Mouse (Mus musculus) spleen, adult 12 weeks (tissue): ENCODE results near the gene Clnk.

ENCODE experiments used
- DNase-seq: peaks from one replicate; pipeline ENCODE4 v3.0.0; 2022; ENCODE audit warnings: low spot score

Gene Clnk

DNA sequence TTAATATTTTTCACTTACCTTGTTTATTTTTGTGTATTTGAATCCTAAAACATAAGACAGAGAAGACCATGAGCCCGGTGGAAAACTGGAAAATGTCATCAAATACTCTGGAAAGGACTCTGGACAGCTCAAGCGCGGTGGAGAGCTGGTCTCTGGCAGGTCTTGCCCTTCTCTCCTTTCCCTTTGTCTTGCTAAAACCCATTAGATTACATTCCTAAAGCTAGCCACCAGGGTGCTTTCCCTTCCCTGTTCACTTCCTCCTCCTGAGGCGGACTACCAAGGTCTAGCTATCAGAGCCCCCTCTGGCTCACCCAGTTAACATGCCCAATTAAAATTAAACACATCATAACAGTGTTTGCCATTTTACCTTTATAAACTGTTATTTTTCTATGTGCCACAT is 123.9 kb downstream of the Clnk start:
- no peak for DNase-seq

DNA sequence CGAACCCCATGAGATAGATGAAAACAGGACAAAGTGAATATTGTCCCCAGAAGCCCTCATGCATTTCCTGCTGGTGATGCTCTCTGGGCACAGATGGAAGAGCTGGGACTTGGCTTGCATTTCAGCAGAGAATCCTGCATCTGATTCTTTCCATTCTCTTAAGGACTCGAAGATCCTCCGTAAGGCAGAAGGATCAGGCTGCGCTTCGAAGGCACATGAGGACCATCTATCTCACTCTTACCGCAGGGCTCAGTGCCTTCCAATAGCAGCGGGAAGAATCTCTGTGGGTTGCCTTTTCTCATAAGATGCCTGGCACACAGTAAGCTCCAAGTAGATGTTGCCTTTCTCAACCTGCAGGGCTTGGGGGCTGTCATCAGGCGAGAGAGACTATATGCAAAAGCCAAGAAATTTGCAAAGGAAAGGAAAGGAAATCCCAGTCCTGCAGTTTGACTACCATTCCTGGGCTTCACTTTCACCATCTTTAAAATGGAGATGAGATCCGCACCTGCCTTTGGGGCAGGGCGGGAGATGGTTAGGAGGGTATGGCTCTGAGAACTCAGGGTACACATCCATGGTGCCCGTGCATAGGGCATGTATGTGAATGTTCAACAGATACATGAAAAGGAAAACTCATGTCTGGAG is 167.6 kb downstream of the Clnk start:
- DNase-seq: no peak

DNA sequence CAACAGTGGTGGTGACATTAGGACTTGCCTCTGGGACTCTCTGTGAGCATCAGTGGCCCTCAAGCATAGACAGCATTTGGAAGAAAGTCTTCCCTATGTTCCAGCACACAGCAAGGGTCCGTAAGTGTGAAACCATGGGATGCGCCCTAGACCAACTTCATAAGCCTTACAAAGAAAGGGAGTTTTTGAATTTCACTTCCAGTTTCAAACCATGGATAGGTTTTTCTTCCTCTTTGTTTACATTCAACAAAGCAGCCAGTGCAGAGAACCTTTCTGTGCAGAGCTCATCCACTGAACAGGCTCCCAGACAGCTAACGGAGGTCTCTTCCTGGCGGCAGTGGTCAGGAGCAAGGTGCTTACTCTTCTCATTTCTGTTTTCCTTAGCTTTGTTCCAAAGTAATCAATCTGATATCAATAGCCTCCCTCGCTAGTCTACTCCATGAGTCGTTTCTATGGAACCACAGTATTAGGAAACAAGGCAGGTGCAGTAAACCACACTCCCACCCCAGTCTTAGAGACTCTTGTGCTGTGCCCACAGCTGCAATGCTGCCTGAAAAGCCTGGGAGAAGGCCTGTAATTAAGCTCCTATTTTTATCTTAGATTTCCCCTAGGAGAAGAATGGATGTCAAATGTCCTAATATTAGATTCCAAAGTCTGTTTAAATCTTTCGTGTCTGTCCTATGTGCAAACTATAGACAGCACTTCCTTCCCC is 169.1 kb downstream of the Clnk start:
- no peak for DNase-seq

- no peak for DNase-seq
Observed at GRCm38 (mm10) chr5:38702941-38703340, 173.7 kb downstream of the Clnk start.

- DNase-seq: no peak
Observed at GRCm38 (mm10) chr5:38702091-38702490, 174.5 kb downstream of the Clnk start.

GRCm38 (mm10) chr5:38698466-38698865 is 178.1 kb downstream of the Clnk start:
- DNase-seq: no peak

- no peak for DNase-seq
Observed at GRCm38 (mm10) chr5:38698046-38698445, 178.6 kb downstream of the Clnk start.

GRCm38 (mm10) chr5:38696616-38697375 is 179.8 kb downstream of the Clnk start:
- DNase-seq: no peak

GRCm38 (mm10) chr5:38692859-38693258 is 183.8 kb downstream of the Clnk start:
- DNase-seq: no peak

GRCm38 (mm10) chr5:38689186-38689585 is 187.4 kb downstream of the Clnk start:
- DNase-seq: no peak

DNA sequence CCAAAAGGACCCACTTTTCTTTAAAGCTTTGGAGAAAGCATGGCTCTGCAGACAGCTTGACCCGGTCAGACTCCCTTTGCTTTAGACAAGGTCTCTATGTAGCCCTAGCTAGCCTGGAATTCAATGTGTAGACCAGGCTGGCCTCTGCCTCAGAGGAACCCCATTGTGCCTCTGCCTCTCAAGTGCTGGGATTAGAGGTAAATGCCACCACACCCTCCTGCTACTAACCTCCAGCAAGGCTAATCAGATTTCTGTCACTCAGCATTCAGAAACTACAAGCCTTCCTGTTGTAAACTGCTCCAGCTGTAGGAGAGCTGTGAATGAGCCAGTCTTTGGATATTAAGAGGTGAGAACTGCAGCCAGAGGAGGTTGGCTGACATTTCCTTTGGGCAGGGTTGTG is 188.9 kb downstream of the Clnk start:
- DNase-seq: no peak

- DNase-seq: peak; percentile 9
Observed at GRCm38 (mm10) chr5:38684164-38684911, 192.3 kb downstream of the Clnk start, which contains the start of gene Zfp518b. Gene Zfp518b (minus strand): TSS chr5:38684826.

DNA sequence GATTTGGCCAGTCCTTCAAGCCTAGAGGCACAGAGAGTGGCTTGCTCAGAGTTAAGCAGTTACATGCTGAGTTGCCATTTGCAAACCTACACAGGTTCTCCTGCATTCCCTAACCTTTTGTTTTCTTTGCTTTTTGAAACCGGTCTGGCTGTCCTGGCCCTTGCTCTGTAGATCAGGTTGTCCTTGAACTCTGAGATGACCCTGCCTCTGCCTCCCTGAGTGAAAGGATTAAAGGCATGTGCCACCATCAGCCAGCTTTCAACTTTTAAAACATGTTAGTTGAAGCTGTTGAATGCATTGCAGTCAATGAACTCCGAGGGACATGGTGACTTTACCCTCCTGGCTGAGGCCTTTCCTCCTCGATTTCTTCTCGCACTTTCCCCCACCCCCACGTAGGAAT is 217.8 kb downstream of the Clnk start:
- no peak for DNase-seq
